Mouse (Mus musculus) heart, adult 2 months (tissue): ENCODE measurements around the gene Bco2.

ENCODE experiments used
- CTCF ChIP-seq: fragments of 200-600 bp; IDR thresholded peaks from 2 replicates; pipeline ENCODE4 v1.8.1; 2022; ENCODE audit warnings: antibody characterized with exemption, mild to moderate bottlenecking, moderate library complexity
- POLR2A ChIP-seq: fragments of 200-500 bp; IDR thresholded peaks from 2 replicates; pipeline ENCODE4 v1.6.1; 2011; ENCODE audit warnings: mild to moderate bottlenecking, low read depth, low read length, control low read depth; ENCODE audit not compliant: insufficient read depth

- TF ChIP-seq CTCF (no peak), POLR2A (no peak)
Measured at GRCm38 (mm10) chr9:50497536-50497935, 57.4 kb downstream of the Bco2 start.
